Mouse (Mus musculus) retina, adult 2 months (tissue): Measurements from ENCODE around the gene Atp6v1g1.

Experiments
- DNase-seq: peaks from one replicate; pipeline ENCODE4 v3.0.0-alpha.2; 2012; ENCODE audit warnings: low read depth, low spot score

The Atp6v1g1 gene

DNA sequence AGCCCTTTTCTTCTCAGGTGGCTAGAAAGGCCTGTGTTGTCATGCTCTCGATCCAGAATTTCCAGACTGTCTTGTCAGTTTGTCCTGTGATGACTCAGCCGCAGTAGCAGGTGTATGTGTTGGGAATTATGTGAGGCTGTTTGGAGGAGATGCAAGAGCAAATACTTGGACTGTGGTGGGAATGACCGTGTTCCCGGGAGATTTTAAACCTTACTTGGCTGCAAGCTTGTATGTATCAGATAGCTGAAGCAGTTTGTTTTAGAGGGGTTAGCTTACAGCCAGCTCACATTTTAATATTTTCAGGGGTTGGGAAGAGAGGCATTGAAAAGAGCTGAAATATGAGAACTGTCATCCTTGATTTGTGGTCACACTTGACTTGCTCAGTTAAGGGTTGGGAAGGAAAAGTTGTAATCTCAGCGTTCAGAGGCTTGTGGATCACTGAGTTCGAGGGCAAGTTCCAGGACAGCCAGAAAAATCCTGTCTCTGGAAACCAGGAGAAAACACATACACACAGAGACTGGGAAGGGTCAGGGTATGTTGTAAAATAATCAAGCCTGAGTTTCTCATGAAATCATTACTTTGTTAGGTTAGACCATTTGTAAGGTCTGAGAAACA, 2.0 kb downstream of the Atp6v1g1 start:
- DNase-seq: no peak

GRCm38 (mm10) chr4:63547799-63548198, 3.2 kb downstream of the Atp6v1g1 start:
- DNase-seq: no peak

DNA sequence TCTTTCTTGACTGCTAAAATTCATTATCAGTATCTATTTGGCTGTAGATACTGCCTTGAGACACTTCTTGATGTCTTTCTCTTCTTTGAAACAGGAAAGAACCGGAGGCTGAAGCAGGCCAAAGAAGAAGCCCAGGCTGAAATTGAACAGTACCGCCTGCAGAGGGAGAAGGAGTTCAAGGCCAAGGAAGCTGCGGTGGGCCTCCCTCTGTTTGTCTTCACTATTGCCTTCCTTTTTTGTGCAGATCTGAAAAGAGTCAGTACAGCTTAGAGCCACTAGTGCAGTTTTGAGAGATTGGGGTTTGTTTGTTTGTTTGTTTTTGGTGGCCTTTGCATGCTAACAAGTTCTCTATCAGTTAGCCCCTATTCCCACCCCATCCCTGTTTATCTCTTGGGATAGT, 3.9 kb downstream of the Atp6v1g1 start:
- no peak for DNase-seq

DNA sequence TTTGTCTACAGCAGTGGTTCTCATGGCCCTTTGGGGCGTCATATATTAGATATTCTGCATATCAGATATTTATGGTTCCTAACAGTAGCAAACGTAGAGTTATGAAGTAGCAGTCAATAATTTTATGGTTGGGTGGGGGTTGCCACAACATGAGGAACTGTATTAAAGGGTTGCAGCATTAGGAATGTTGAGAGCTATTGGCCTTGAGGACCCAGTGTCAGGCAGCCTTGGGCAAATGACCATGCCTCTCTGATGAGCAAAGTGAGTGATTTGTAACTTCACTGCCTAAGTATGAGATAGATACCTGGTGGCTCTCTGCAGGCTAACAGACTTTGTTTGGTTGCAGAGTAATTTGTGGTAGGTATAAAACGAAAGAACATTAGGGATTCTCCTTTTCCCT, 6.3 kb downstream of the Atp6v1g1 start:
- DNase-seq: no peak

DNA sequence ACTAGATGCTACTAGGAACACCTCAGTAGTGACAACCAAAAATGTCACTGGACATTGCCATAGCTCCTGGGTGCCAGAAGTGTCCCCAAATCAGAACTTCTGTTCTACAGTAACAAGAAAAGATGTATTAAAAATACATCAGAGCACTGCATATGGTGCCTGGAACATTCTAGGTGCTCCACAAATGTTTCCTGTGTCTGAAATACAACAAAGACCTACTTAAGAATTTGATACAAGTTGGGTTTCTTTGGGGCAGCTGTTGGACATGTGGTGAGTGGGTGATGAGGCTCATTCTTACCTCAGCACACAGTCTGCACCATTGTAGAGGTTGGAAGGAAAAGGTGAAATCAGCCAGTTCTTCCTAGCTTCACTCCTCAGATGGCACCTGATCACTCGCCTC, 8.3 kb downstream of the Atp6v1g1 start:
- no peak for DNase-seq

DNA sequence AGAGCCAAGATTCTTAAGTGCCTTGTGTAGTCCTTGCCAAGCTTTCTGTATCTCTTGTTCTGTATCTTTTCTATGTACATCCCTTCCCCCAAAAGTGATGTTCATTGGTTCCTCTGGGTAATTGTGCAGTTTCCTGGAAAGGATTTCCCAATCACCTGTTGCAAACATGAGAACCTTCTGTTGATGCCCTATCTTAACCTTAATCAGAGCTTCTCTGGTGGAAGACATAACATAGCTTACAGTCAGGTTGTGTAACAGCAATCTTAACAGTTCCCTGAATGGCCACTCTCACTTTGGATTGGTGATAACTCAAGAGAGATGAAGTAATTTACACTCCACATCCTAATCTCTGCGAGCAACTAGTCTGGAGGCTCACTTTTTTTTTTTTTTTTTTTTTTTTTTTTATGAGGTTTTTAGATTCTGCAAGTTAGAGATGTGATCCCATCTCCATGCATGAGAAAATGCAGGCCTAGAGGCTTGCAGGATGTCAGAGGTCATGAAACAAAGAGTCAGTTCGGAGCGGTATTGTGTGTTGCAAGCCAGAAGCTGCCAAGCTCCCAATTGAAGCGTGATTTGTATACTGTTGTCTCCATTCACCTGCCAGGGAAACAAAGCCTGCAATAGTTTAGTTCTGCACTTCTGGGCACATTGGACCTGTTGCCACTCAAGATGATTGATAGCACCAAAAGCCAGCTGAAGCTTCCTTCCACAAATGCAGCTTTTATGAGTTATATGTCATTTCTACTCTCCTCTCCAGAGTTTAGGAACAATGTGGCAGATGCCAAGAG, 9.4 kb downstream of the Atp6v1g1 start:
- no peak for DNase-seq

DNA sequence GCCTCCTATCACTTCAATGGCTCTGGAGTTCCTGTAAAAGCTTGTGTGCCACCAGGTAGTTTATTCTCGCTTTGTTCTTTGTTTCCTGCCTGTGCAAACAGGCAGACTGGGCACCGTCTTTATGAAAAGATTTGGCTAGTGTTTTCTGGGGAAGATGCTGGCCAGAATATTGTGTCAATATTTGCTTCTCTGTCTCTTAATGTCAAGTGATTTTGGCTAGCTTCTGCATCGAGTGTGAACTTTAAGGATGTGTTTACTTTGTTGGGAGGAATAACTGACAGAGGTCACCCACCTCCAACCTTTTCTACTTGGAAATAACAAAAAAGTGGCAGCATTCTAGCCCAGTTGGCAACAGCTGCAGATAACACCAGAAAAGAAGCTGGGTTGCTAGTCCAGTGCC, 10.0 kb downstream of the Atp6v1g1 start:
- DNase-seq: no peak

DNA sequence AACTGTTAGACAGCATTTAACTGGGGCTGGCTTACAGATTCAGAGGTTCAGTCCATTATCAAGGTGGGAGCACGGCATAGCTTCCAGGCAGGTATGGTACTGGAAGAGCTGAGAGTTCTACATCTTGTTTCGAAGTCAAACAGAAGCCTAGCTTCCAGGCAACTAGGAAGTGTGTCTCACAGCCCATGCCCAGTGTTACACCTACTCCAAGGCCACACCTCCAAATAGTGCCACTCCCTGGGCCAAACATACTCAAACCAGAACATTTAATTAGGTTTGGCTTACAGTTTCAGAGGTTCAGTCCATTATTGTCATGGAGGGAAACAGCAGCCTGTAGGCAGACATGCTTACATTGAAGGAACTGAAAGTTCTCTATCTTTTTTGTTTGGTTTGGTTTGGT, 10.5 kb downstream of the Atp6v1g1 start:
- DNase-seq: no peak

- no peak for DNase-seq
Measured at GRCm38 (mm10) chr4:63556665-63557064, 12.1 kb downstream of the Atp6v1g1 start.

GRCm38 (mm10) chr4:63557124-63558059, 12.8 kb downstream of the Atp6v1g1 start:
- DNase-seq: no peak

GRCm38 (mm10) chr4:63558407-63559081, 14.0 kb downstream of the Atp6v1g1 start, which contains the start of gene Tmem268:
Gene Tmem268 (plus strand): TSS chr4:63558781.
- DNase-seq: peak; percentile 71

DNA sequence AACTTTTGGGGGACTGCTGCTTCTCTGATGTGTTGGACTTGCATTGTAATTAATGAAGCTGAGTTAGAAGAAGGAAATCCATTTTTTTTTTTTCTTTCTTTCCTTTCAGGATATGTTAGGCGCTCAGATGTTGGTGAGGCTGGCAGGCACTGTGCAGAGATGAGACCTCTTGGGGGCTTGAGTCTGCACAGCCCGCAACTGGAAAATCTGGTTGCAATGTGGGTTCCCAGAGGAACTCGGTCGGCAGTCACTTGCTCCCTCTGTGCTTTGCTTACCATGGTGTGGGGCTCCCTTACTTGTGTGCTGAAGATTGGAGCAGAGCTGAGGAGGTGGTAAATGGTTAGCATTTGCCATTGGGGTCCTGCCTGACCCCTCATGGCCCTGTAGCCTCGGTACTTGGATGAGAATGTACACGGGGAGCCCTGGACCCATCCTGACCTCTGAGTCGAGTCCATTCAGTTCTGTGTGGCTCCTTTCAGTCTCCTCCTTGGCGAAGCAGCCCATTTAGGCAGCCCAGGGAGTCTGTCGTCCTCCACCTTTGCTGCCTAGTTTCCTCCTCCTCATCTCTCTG, 14.6 kb downstream of the Atp6v1g1 start:
- DNase-seq: no peak

DNA sequence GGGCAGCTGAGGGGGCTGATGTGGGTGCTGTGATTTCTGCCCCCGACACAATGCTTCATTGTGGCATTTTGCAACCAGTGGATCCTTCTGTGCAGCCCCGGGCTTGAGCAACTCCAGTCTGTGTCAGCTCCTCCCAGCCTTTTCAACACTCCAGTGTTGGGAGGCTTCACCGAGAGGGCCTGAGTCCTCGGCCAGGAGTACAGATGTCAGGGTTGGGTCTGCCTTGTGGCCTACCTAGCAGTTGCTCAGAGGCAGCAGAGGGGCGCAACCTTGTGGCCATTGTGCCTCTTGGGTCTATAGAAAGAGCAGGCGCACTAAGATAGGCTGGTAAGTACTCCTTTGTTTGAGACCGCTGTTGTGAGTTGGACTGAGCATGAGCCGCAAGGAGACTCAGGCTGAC, 15.5 kb downstream of the Atp6v1g1 start:
- DNase-seq: no peak

GRCm38 (mm10) chr4:63561861-63562675, 17.5 kb downstream of the Atp6v1g1 start:
- DNase-seq: no peak

DNA sequence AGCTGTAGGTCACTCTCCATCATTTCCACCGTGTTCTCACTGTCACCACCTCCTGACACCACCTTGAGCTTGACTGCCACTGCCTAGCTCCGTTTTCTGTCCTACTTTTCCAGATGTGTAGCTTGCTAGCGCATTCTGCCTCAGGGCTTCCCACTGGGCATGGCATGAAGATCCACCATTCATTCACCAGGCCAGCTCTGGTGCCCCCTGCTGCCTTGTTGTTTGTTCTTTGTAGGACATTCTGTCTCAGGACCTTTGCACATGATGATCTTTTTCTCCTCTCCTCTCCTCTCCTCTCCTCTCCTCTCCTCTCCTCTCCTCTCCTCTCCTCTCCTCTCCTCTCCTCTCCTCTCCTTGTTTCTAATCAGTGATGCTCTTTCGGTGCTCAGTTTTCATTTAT, 18.2 kb downstream of the Atp6v1g1 start:
- no peak for DNase-seq

DNA sequence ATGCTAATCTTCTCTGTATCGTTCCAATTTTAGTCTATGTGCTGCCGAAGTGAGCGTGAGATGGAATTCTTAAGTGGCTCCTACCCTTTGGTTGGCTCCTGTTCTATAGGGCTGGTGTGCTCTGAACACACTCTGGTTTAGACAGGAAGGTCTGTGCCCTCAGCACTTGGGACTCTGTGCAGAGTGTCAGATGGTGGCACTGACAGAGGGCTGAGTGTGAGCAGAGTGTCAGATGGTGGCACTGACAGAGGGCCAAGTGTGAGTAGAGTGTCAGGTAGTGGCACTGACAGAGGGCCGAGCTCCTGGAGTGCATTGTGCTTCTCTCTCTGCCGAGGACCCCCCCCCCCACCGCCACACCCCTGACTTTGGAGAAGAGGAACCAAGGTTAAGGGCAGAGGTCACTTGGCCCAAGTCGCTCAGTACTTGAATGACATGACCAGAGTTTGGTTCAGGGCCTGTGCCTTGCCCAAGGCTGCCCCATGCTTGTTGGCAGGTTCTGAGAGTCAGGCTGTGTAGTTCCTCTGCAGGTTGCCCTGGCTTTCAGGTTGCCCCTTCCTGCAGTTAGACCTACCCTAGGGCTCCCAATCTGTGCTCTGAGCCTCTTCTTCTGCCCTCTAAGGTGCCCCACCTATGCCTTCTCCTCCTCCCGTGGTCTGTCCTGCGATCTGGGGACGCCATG, 23.3 kb downstream of the Atp6v1g1 start:
- DNase-seq: no peak

DNA sequence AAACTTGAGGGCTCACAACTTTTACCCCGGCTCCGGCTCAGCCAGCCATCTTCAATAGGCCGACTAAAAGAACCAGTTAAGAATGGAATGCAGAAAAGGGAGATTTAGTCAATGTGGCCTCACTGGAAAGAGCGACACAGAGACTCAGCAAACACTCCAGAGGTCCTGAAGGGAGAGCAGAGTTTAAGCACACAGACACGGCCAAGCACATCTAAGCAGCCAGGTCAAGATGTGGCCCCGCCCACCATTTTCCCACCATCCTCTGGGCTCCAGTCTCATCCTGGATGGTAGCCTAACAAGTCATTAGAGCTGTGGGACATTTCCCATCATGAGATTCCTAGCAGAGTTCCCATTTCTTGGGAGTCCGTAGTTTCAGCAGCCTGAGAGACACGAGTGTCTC, 24.8 kb downstream of the Atp6v1g1 start:
- no peak for DNase-seq

- DNase-seq: no peak
Measured at GRCm38 (mm10) chr4:63570208-63570781, 25.7 kb downstream of the Atp6v1g1 start.

- no peak for DNase-seq
Measured at GRCm38 (mm10) chr4:63572621-63573020, 28.0 kb downstream of the Atp6v1g1 start.
